Mouse (Mus musculus): Measurements from ENCODE around the gene Ttc30a2. TPM values are rescaled to one million over a fixed set of nuclear protein-coding genes. Genes with fewer than 3 reads are reported as not detected.
A peak's percentile ranks its signal among the peaks of the same experiment; 100 is the strongest.
"Not testable (repeated sequence)": the region's sequence is repeated elsewhere in the genome, so short reads cannot be mapped to it uniquely, and the experiment has no call there.

Gene Ttc30a2
- under 1 TPM; 0.34 to 0.46 (median 0.39) TPM for total RNA-seq (2022)

GRCm38 (mm10) chr2:75977752-75978368 is at the start of gene Ttc30a2:
Gene Ttc30a2 (minus strand): TSS chr2:75978170.
- DNase-seq (ENCODE audit: low spot score in 2 of 2), result not testable (repeated sequence)

- DNase-seq (ENCODE audit: low spot score in 2 of 2), result no peak
Observed at GRCm38 (mm10) chr2:76016890-76017289, 38.9 kb upstream of the Ttc30a2 start.

GRCm38 (mm10) chr2:76016136-76016535 is 38.2 kb upstream of the Ttc30a2 start:
- no peak for DNase-seq (ENCODE audit: low spot score in 2 of 2)

GRCm38 (mm10) chr2:76015460-76015859 is 37.5 kb upstream of the Ttc30a2 start:
- no peak for DNase-seq (ENCODE audit: low spot score in 2 of 2)

GRCm38 (mm10) chr2:76014659-76015058 is 36.7 kb upstream of the Ttc30a2 start:
- no peak for DNase-seq (ENCODE audit: low spot score in 2 of 2)

GRCm38 (mm10) chr2:76006194-76006593 is 28.2 kb upstream of the Ttc30a2 start:
- no peak for DNase-seq (ENCODE audit: low spot score in 2 of 2)

GRCm38 (mm10) chr2:76002899-76003298 is 24.9 kb upstream of the Ttc30a2 start:
- no peak for DNase-seq (ENCODE audit: low spot score in 2 of 2)

- DNase-seq (ENCODE audit: low spot score in 2 of 2), result peak; percentile 24 to 33
Observed at GRCm38 (mm10) chr2:76001392-76001791, 23.4 kb upstream of the Ttc30a2 start.

GRCm38 (mm10) chr2:75999636-76000035 is 21.7 kb upstream of the Ttc30a2 start:
- no peak for DNase-seq (ENCODE audit: low spot score in 2 of 2)

GRCm38 (mm10) chr2:75998692-75999091 is 20.7 kb upstream of the Ttc30a2 start:
- DNase-seq (ENCODE audit: low spot score in 2 of 2), result no peak

GRCm38 (mm10) chr2:75997726-75998125 is 19.8 kb upstream of the Ttc30a2 start:
- DNase-seq (ENCODE audit: low spot score in 2 of 2), result no peak

GRCm38 (mm10) chr2:75994841-75995240 is 16.9 kb upstream of the Ttc30a2 start:
- no peak for DNase-seq (ENCODE audit: low spot score in 2 of 2)

GRCm38 (mm10) chr2:75991581-75992205 is 13.7 kb upstream of the Ttc30a2 start:
- DNase-seq (ENCODE audit: low spot score in 2 of 2), result no peak

- DNase-seq (ENCODE audit: low spot score in 2 of 2), result peak; percentile 23 to 26
Observed at GRCm38 (mm10) chr2:75990885-75991539, 13.0 kb upstream of the Ttc30a2 start.

- no peak for DNase-seq (ENCODE audit: low spot score in 2 of 2)
Observed at GRCm38 (mm10) chr2:75989694-75990093, 11.7 kb upstream of the Ttc30a2 start.

GRCm38 (mm10) chr2:75988779-75989363 is 10.9 kb upstream of the Ttc30a2 start:
- DNase-seq (ENCODE audit: low spot score in 2 of 2), result no peak

- no peak for DNase-seq (ENCODE audit: low spot score in 2 of 2)
Observed at GRCm38 (mm10) chr2:75988378-75988777, 10.4 kb upstream of the Ttc30a2 start.

GRCm38 (mm10) chr2:75987739-75988138 is 9.8 kb upstream of the Ttc30a2 start:
- DNase-seq (ENCODE audit: low spot score in 2 of 2), result no peak

- peak in 1 of 2 experiments; percentile 22 for DNase-seq (ENCODE audit: low spot score in 2 of 2)
Observed at GRCm38 (mm10) chr2:75985124-75985523, 7.2 kb upstream of the Ttc30a2 start.

GRCm38 (mm10) chr2:75983847-75984246 is 5.9 kb upstream of the Ttc30a2 start:
- no peak for DNase-seq (ENCODE audit: low spot score in 2 of 2)

- DNase-seq (ENCODE audit: low spot score in 2 of 2), result no peak
Observed at GRCm38 (mm10) chr2:75983091-75983490, 5.1 kb upstream of the Ttc30a2 start.

GRCm38 (mm10) chr2:75982626-75983025 is 4.7 kb upstream of the Ttc30a2 start:
- no peak for DNase-seq (ENCODE audit: low spot score in 2 of 2)

All from gastrocnemius, adult 8-10 months (tissue).